Mouse (Mus musculus): ENCODE measurements around the gene Fchsd2.

- TF ChIP-seq CTCF (IDR thresholded peaks at IDR 0.05; ENCODE audit: insufficient read depth, low read depth, low read length) (no peak), POLR2A (IDR thresholded peaks at IDR 0.05; ENCODE audit: insufficient read depth, low read depth, low read length) (no peak)
Observed at GRCm38 (mm10) chr7:101071020-101071419, 21.6 kb upstream of the Fchsd2 start.
